Mouse (Mus musculus): ENCODE results near the gene Gnas. TPM values are rescaled to one million over a fixed set of nuclear protein-coding genes. Genes with fewer than 3 reads are reported as not detected.

Gene Gnas
- total and polyA plus RNA-seq, 2 experiments = 201 to 417 TPM

DNA sequence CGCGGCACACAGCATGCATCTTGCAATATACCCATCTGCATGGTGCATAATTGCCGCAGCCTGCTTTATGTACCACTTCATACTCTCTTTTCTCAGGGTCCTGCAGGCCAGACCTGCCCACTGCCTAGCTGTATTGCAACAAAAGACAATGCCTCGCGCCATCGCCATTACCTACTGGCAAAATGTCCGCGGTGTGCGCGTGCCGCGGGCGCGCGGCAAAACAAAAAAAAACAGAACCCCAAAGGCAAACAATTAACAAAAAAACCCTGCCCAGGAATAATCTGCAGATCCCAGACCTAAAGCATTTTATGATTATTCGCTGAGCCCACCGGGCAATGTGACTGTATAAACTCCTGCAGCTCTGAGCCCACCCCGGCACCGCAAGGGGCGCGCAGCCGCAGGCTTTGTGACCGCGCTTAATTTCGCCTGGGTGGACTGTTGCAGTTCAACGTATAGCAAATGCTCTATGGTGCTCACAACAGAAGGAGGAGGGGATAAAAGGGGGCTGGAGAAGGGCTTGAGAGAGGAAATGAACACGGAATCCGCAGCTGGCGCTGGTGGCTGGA is 11.9 kb downstream of the Gnas start:
- no peak for DNase-seq (ENCODE audit: extremely low read depth, low read depth, low spot score)
- H3K79me2 ChIP-seq (ENCODE audit: control insufficient read depth, insufficient read depth, low read length) = no peaks in the 10 kb centered on the region
- TF ChIP-seq POLR2A (IDR thresholded peaks at IDR 0.05; ENCODE audit: extremely low read depth, insufficient read depth, low read length) = no peak
- TF ChIP-seq CTCF (IDR thresholded peaks at IDR 0.05; ENCODE audit: low read depth, low read length) = no peak
- no peaks in the 10 kb centered on the region for H3K36me3 ChIP-seq (ENCODE audit: control insufficient read depth, insufficient read depth, low read length)
- H3K4me3 ChIP-seq (ENCODE audit: insufficient read depth, low read depth, low read length) = no peak overlapping the region
- no peak overlapping the region for H3K27ac ChIP-seq (replicated peaks; ENCODE audit: insufficient read depth, low read depth, low read length)
- H3K4me1 ChIP-seq (ENCODE audit: control insufficient read depth, insufficient read depth, low read length) = no peaks in the 10 kb centered on the region
- 47% methylated on average over 29 of the region's 29 CpGs for WGBS
- no peak overlapping the region for H3K9ac ChIP-seq (ENCODE audit: low read depth, low read length)
- peaks cover 9% of the 10 kb centered on the region for H3K27me3 ChIP-seq (ENCODE audit: control insufficient read depth, insufficient read depth, low read length)

GRCm38 (mm10) chr2:174297086-174297571 is 13.0 kb downstream of the Gnas start:
- TF ChIP-seq POLR2A (IDR thresholded peaks at IDR 0.05; ENCODE audit: extremely low read depth, insufficient read depth, low read length) (no peak), CTCF (IDR thresholded peaks at IDR 0.05; ENCODE audit: low read depth, low read length) (0 out of 2 replicates have a peak, but pooled peaks have one; percentile 13)
- no peaks in the 10 kb centered on the region for H3K4me1 ChIP-seq (ENCODE audit: control insufficient read depth, insufficient read depth, low read length)
- H3K79me2 ChIP-seq (ENCODE audit: control insufficient read depth, insufficient read depth, low read length) = no peaks in the 10 kb centered on the region
- peaks cover 9% of the 10 kb centered on the region for H3K27me3 ChIP-seq (ENCODE audit: control insufficient read depth, insufficient read depth, low read length)
- 59% methylated on average over 29 of the region's 29 CpGs for WGBS
- no peak overlapping the region for H3K4me3 ChIP-seq (ENCODE audit: insufficient read depth, low read depth, low read length)
- no peak for DNase-seq (ENCODE audit: extremely low read depth, low read depth, low spot score)
- no peak overlapping the region for H3K27ac ChIP-seq (replicated peaks; ENCODE audit: insufficient read depth, low read depth, low read length)
- H3K9ac ChIP-seq (ENCODE audit: low read depth, low read length) = no peak overlapping the region
- H3K36me3 ChIP-seq (ENCODE audit: control insufficient read depth, insufficient read depth, low read length) = no peaks in the 10 kb centered on the region

- DNase-seq (ENCODE audit: extremely low read depth, low read depth, low spot score) = no peak
- Histone ChIP-seq H3K4me3 (ENCODE audit: insufficient read depth, low read depth, low read length) (no peak overlapping the region), H3K79me2 (ENCODE audit: control insufficient read depth, insufficient read depth, low read length) (no peaks in the 10 kb centered on the region), H3K4me1 (ENCODE audit: control insufficient read depth, insufficient read depth, low read length) (no peaks in the 10 kb centered on the region), H3K36me3 (ENCODE audit: control insufficient read depth, insufficient read depth, low read length) (no peaks in the 10 kb centered on the region), H3K27me3 (ENCODE audit: control insufficient read depth, insufficient read depth, low read length) (peaks cover 9% of the 10 kb centered on the region), H3K27ac (replicated peaks; ENCODE audit: insufficient read depth, low read depth, low read length) (no peak overlapping the region), H3K9ac (ENCODE audit: low read depth, low read length) (no peak overlapping the region)
- WGBS = 65% methylated on average over 19 of the region's 19 CpGs
- TF ChIP-seq CTCF (IDR thresholded peaks at IDR 0.05; ENCODE audit: low read depth, low read length) (no peak), POLR2A (IDR thresholded peaks at IDR 0.05; ENCODE audit: extremely low read depth, insufficient read depth, low read length) (no peak)
Observed at GRCm38 (mm10) chr2:174297851-174298250, 13.7 kb downstream of the Gnas start.

DNA sequence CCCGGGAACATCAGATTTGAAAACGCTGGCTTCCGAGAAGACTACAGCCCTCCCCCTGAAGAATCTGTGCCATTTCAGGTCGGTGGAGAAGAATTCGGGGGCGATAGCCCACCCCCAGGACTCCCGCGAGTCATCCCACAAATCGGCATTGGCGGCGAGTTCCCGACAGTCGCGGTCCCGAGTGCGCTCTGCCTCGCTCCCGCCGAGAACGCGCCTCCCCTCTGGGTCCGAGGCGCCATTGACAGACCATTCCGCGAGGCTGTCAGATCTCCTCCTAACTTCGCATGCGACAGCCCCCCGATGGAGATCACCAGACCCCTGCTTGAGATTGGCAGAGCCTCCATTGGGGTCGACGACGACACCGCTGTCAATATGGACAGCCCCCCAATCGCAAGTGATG is 14.4 kb downstream of the Gnas start:
- H3K27ac ChIP-seq (replicated peaks; ENCODE audit: insufficient read depth, low read depth, low read length) = no peak overlapping the region
- H3K27me3 ChIP-seq (ENCODE audit: control insufficient read depth, insufficient read depth, low read length) = peaks cover 9% of the 10 kb centered on the region
- no peaks in the 10 kb centered on the region for H3K79me2 ChIP-seq (ENCODE audit: control insufficient read depth, insufficient read depth, low read length)
- no peak for TF ChIP-seq POLR2A (IDR thresholded peaks at IDR 0.05; ENCODE audit: extremely low read depth, insufficient read depth, low read length)
- TF ChIP-seq CTCF (IDR thresholded peaks at IDR 0.05; ENCODE audit: low read depth, low read length) = no peak
- H3K4me3 ChIP-seq (ENCODE audit: insufficient read depth, low read depth, low read length) = no peak overlapping the region
- no peaks in the 10 kb centered on the region for H3K36me3 ChIP-seq (ENCODE audit: control insufficient read depth, insufficient read depth, low read length)
- H3K4me1 ChIP-seq (ENCODE audit: control insufficient read depth, insufficient read depth, low read length) = no peaks in the 10 kb centered on the region
- no peak overlapping the region for H3K9ac ChIP-seq (ENCODE audit: low read depth, low read length)
- DNase-seq (ENCODE audit: extremely low read depth, low read depth, low spot score) = no peak
- WGBS = 49% methylated on average over 33 of the region's 33 CpGs

GRCm38 (mm10) chr2:174299091-174299770 is 15.1 kb downstream of the Gnas start:
- Histone ChIP-seq H3K4me3 (ENCODE audit: insufficient read depth, low read depth, low read length) (no peak overlapping the region), H3K27me3 (ENCODE audit: control insufficient read depth, insufficient read depth, low read length) (peaks cover 9% of the 10 kb centered on the region), H3K27ac (replicated peaks; ENCODE audit: insufficient read depth, low read depth, low read length) (no peak overlapping the region), H3K9ac (ENCODE audit: low read depth, low read length) (no peak overlapping the region), H3K36me3 (ENCODE audit: control insufficient read depth, insufficient read depth, low read length) (no peaks in the 10 kb centered on the region), H3K79me2 (ENCODE audit: control insufficient read depth, insufficient read depth, low read length) (no peaks in the 10 kb centered on the region), H3K4me1 (ENCODE audit: control insufficient read depth, insufficient read depth, low read length) (no peaks in the 10 kb centered on the region)
- WGBS = 48% methylated on average over 48 of the region's 48 CpGs
- DNase-seq (ENCODE audit: extremely low read depth, low read depth, low spot score) = no peak
- TF ChIP-seq POLR2A (IDR thresholded peaks at IDR 0.05; ENCODE audit: extremely low read depth, insufficient read depth, low read length) = no peak
- no peak for TF ChIP-seq CTCF (IDR thresholded peaks at IDR 0.05; ENCODE audit: low read depth, low read length)

- WGBS = 51% methylated on average over 34 of the region's 34 CpGs
- Histone ChIP-seq H3K4me1 (ENCODE audit: control insufficient read depth, insufficient read depth, low read length) (no peaks in the 10 kb centered on the region), H3K79me2 (ENCODE audit: control insufficient read depth, insufficient read depth, low read length) (no peaks in the 10 kb centered on the region), H3K9ac (ENCODE audit: low read depth, low read length) (no peak overlapping the region), H3K27ac (replicated peaks; ENCODE audit: insufficient read depth, low read depth, low read length) (no peak overlapping the region), H3K27me3 (ENCODE audit: control insufficient read depth, insufficient read depth, low read length) (peaks cover 9% of the 10 kb centered on the region), H3K36me3 (ENCODE audit: control insufficient read depth, insufficient read depth, low read length) (no peaks in the 10 kb centered on the region), H3K4me3 (ENCODE audit: insufficient read depth, low read depth, low read length) (no peak overlapping the region)
- DNase-seq (ENCODE audit: extremely low read depth, low read depth, low spot score) = no peak
- TF ChIP-seq POLR2A (IDR thresholded peaks at IDR 0.05; ENCODE audit: extremely low read depth, insufficient read depth, low read length) = no peak
- TF ChIP-seq CTCF (IDR thresholded peaks at IDR 0.05; ENCODE audit: low read depth, low read length) = no peak
Observed at GRCm38 (mm10) chr2:174299771-174300160, 15.6 kb downstream of the Gnas start.
